Mouse (Mus musculus) spleen, adult 2 months (tissue): ENCODE data around the gene Wnt10a. TPM values are rescaled to one million over a fixed set of nuclear protein-coding genes. Genes with fewer than 3 reads are reported as not detected.

Experiments
- DNase-seq, 2 experiments: peaks; one replicate each; pipeline versions ENCODE4 v3.0.0 to v3.0.0-alpha.2; 2012 to 2021; ENCODE audit warnings: low spot score in 2 of 2, low read depth in 1 of 2
- H3K27ac ChIP-seq: fragments of 200-500 bp; 2 replicates; pipeline ENCODE4 v1.5.1; 2012; ENCODE audit warnings: low read length, inconsistent platforms; ENCODE audit not compliant: insufficient read depth
- H3K27me3 ChIP-seq: fragments of 200-500 bp; 2 replicates; pipeline ENCODE4 v1.6.1; 2012; ENCODE audit warnings: mild to moderate bottlenecking, moderate library complexity, low read length, inconsistent platforms; ENCODE audit not compliant: control insufficient read depth, insufficient read depth
- H3K36me3 ChIP-seq: fragments of 200-500 bp; 2 replicates; pipeline ENCODE4 v1.6.1; 2012; ENCODE audit warnings: mild to moderate bottlenecking, low read length, inconsistent platforms; ENCODE audit not compliant: control insufficient read depth, insufficient read depth
- H3K4me1 ChIP-seq: fragments of 200-500 bp; 2 replicates; pipeline ENCODE4 v1.6.1; 2011; ENCODE audit warnings: inconsistent platforms; ENCODE audit not compliant: control insufficient read depth, insufficient read depth, insufficient read length
- H3K4me3 ChIP-seq: fragments of 200-500 bp; 2 replicates; pipeline ENCODE4 v1.5.1; 2011; ENCODE audit warnings: mild to moderate bottlenecking, inconsistent platforms; ENCODE audit not compliant: insufficient read depth, insufficient read length; ENCODE audit errors: extremely low read depth
- CTCF ChIP-seq: fragments of 200-500 bp; IDR thresholded peaks from 2 replicates; pipeline ENCODE4 v1.5.1; 2011; ENCODE audit warnings: mild to moderate bottlenecking, inconsistent platforms; ENCODE audit not compliant: insufficient read depth, insufficient read length, insufficient replicate concordance; ENCODE audit errors: extremely low read depth
- POLR2A ChIP-seq: fragments of 200-500 bp; IDR thresholded peaks from 2 replicates; pipeline ENCODE4 v1.6.1; 2011; ENCODE audit warnings: low read depth, low read length, inconsistent platforms
- WGBS: fragments of 180-500 bp; shearing (Covaris S2); methylation state at CpG from one replicate; pipeline ENCODE4 v1.1.7; 2018; 5-methylcytosine and 5-hydroxymethylcytosine counted together
- polyA plus RNA-seq: library from polyadenylated mRNA; depleted of rRNA; stranded (reverse); fragments of >200 nt; gene quantifications from 2 replicates; pipeline ENCODE4 v1.2.3, GENCODE M21; 2012

The Wnt10a gene
- polyA plus RNA-seq, 1 experiment, result 3.1 TPM

DNA sequence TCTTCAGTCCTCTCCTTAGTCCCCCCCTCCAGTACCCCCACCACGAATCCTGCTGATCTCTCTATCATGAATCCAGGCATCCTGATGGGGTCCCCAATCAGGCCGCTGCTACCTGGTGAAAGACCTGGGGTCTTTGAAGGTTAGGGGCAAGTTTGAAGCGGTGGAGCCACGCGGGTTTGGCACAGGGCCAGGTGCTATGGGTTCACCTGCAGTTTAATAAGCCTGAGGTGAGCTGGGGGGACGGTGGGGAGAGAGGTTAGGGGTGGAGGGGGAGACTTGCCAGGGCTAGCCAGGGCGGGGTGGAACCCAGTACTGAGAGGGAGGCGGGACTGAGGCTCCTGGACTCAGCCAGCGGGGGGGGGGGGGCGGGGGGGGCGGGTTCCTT, 3.8 kb downstream of the Wnt10a start:
- Histone ChIP-seq H3K4me3 (no peak overlapping the region), H3K36me3 (no peaks in the 10 kb centered on the region), H3K27me3 (peaks cover 13% of the 10 kb centered on the region), H3K27ac (no peak overlapping the region), H3K4me1 (peaks cover 22% of the 10 kb centered on the region)
- no peak for TF ChIP-seq POLR2A
- no peak for TF ChIP-seq CTCF
- DNase-seq, result no peak
- 11% methylated on average over 7 of the region's 11 CpGs for WGBS

DNA sequence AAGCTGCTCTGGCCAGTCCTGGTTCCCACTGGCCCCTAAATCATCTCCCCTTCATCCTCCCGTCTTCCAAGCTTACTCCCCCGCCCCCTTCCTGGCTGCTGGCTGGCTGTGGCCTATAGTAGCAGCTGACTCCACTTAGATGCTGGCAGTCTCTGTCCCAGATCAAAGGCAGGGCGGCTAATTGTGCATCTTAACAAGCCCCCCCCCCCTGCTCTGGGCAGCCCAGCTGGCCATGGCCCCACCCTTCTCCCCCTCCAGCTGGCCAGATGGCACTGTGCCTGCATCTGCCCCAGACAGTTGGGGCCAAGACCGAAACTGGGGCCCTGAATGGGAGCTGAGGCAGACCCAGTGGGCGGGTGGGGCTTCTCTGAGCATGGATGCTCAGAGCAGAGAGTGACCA, 6.1 kb downstream of the Wnt10a start:
- TF ChIP-seq POLR2A, result no peak
- no peak overlapping the region for H3K27ac ChIP-seq
- H3K4me1 ChIP-seq, result peaks cover 23% of the 10 kb centered on the region; the same call in 1 of the 2 replicates
- H3K27me3 ChIP-seq, result peaks cover 7% of the 10 kb centered on the region
- no peak overlapping the region for H3K4me3 ChIP-seq
- 49% methylated on average over 5 of the region's 5 CpGs for WGBS
- H3K36me3 ChIP-seq, result no peaks in the 10 kb centered on the region
- DNase-seq, result no peak

DNA sequence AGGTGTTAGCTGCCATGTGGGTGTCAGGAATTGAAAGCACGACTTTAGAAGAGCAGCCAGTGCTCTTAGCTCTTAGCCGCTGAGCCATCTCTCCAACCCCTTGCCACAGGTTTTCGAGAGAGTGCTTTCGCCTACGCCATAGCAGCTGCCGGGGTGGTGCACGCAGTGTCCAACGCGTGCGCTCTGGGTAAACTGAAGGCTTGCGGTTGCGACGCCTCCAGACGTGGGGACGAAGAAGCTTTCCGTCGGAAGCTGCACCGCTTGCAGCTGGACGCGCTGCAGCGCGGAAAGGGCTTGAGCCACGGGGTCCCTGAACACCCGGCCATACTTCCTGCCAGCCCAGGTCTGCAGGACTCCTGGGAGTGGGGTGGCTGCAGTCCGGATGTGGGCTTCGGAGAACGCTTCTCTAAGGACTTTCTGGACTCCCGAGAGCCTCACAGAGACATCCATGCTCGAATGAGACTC, 9.1 kb downstream of the Wnt10a start:
- no peaks in the 10 kb centered on the region for H3K36me3 ChIP-seq
- H3K27ac ChIP-seq, result no peak overlapping the region
- under 1% methylated on average over 29 of the region's 29 CpGs for WGBS
- TF ChIP-seq CTCF, result no peak
- no peak for TF ChIP-seq POLR2A
- DNase-seq, result peak in 1 of 2 experiments; percentile 52
- peaks cover 28% of the 10 kb centered on the region for H3K4me1 ChIP-seq
- peaks cover 9% of the 10 kb centered on the region for H3K27me3 ChIP-seq
- H3K4me3 ChIP-seq, result peak overlapping the region; percentile 25; the same call in 1 of the 2 replicates

DNA sequence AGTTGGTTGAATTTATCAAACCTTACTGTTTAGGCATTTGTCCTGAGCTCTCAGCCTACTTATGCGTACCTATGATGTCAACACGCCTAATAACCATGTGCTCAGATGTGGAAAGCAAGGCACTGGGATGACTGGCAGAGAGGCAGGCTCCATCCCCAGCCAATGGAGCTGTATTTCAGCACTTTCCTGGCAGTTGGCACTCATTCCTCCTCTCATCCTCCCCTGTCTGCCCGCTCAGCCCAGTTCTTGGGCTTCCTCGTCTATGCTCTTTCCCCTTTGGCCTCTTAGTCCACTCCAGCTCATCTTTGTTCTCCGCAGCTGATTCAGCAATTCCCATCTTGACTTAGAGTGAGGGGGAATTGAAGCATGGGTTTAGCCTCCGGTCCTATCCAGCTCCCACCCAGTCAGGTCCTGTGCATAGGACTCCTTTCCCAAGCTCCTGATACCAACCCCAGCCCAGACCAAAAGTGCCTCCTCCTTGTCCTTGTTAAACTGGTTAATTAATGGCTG, 10.4 kb downstream of the Wnt10a start:
- WGBS, result 80% methylated on average over 6 of the region's 6 CpGs
- no peak overlapping the region for H3K4me3 ChIP-seq

DNA sequence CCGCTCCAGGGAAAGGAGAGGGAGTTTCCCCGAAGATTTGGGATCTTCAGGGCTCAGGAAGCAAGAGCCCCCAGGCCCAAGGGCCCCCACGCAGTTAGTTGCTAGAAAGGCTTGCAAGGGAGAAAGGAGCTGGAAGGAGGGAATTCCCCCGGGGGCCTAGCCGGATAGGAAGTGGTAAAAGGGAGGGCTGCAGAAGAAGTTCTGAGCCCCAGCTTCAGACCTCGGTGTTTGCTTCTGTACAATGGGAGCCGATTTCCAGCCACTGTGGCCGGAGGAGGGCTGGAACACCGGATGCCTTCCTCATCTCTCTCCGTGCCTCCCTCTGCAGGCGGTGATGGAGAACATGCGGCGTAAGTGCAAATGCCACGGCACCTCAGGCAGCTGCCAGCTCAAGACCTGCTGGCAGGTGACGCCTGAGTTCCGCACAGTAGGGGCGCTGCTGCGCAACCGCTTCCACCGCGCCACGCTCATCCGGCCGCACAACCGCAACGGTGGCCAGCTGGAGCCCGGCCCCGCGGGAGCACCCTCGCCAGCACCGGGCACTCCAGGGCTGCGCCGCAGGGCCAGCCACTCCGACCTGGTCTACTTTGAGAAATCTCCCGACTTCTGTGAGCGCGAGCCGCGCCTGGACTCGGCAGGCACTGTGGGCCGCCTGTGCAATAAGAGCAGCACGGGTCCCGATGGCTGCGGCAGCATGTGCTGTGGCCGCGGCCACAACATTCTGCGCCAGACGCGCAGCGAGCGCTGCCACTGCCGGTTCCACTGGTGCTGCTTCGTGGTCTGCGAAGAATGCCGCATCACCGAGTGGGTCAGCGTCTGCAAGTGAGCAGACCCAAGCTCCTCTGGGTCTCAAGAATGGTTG, 11.7 kb downstream of the Wnt10a start:
- H3K36me3 ChIP-seq, result no peaks in the 10 kb centered on the region
- peak; percentile 48 to 79 for DNase-seq
- H3K4me3 ChIP-seq, result peak overlapping the region; percentile 44; the same call in 1 of the 2 replicates
- 2% methylated on average over 57 of the region's 57 CpGs for WGBS
- H3K27me3 ChIP-seq, result peaks cover 14% of the 10 kb centered on the region
- peaks cover 50% of the 10 kb centered on the region for H3K4me1 ChIP-seq
- no peak overlapping the region for H3K27ac ChIP-seq
- no peak for TF ChIP-seq POLR2A
- peak; percentile 46; the same call in 1 of the 2 replicates for TF ChIP-seq CTCF

More for the DNA sequence above, 10.4 kb downstream of the Wnt10a start:
- no peak for DNase-seq
- TF ChIP-seq POLR2A (no peak), CTCF (no peak)
- Histone ChIP-seq H3K27me3 (peaks cover 9% of the 10 kb centered on the region), H3K27ac (no peak overlapping the region), H3K36me3 (no peaks in the 10 kb centered on the region), H3K4me1 (peaks cover 37% of the 10 kb centered on the region)

DNA sequence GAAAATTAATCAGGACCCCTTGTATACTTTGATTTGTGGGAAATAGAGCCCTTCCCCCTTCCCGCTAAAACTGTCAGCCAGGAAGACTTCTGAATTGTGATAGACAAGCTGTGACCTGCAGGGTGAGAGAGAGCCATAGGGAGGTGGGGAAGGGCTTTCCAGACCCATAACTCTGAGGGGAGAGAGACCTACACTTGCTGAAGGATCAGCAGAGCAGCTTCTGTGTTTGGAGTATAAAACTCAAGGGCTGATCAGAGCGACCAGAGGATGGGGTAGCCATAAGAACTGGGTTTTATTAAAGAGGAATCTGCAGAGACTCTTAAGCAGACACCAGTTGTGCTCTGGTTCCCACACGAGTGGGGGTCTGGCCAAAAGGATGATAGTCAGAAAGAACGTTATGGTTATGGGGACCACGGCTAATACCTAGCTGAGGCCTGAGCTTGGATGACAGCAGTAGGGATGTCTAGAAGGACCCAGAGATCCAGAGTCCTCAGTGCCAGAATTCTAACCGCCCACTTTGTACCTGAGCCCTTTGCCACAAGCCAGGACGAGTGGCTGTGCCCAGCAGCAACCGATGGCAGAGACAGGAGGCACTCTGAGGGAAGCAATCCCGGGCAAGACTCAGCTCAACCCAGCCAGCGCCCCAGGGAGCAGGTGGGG, 13.0 kb downstream of the Wnt10a start:
- TF ChIP-seq POLR2A, result no peak
- no peak for TF ChIP-seq CTCF
- Histone ChIP-seq H3K36me3 (no peaks in the 10 kb centered on the region), H3K27me3 (peaks cover 16% of the 10 kb centered on the region), H3K4me3 (no peak overlapping the region), H3K4me1 (peaks cover 50% of the 10 kb centered on the region), H3K27ac (no peak overlapping the region)
- 27% methylated on average over 10 of the region's 10 CpGs for WGBS
- DNase-seq, result no peak
